Mouse (Mus musculus) stomach, postnatal 0 days (tissue): ENCODE results near the gene Itga9.

Experiments
- CTCF ChIP-seq: IDR thresholded peaks from 2 replicates; pipeline ENCODE4 v1.5.1; 2016; ENCODE audit warnings: antibody characterized with exemption, low read depth, mild to moderate bottlenecking, moderate library complexity
- EP300 ChIP-seq: optimal IDR thresholded peaks from 2 replicates; pipeline ENCODE3; 2016; ENCODE audit warnings: antibody characterized with exemption

DNA sequence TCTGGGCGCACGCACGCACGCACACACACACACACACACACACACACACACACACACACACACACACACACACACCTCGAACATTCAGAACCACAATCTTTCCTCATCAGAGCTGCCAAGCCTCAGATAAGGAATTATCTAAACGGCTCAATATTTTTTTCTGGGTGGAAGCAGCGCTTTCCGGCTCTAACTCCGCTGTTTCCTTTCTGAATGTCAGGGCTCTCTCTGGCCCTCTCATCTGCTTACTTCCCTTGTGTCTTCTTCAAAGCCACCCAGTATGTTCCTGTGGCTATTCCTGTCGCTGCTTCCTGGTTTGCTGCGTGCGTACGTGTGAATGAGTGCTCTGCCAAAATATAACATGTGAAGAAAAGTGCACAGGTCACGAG is 26.3 kb downstream of the Itga9 start:
- no peak for TF ChIP-seq CTCF
- no peak for TF ChIP-seq EP300
